Mouse (Mus musculus) liver, adult 2 months (tissue): ENCODE results near the gene Neil3. TPM values are rescaled to one million over a fixed set of nuclear protein-coding genes. Genes with fewer than 3 reads are reported as not detected.

Experiments used
- DNase-seq: peaks from one replicate; pipeline ENCODE4 v3.0.0-alpha.2; 2011; ENCODE audit warnings: low read depth, low spot score; ENCODE audit errors: extremely low read depth
- H3K27ac ChIP-seq: fragments of 200-500 bp; replicated peaks from 2 replicates; pipeline ENCODE4 v1.5.1; 2012; ENCODE audit warnings: low read depth, mild to moderate bottlenecking, control low read depth, inconsistent platforms, low read length; ENCODE audit not compliant: insufficient read depth
- H3K27me3 ChIP-seq: fragments of 200-500 bp; 2 replicates; pipeline ENCODE4 v1.6.1; 2012; ENCODE audit warnings: mild to moderate bottlenecking, moderate library complexity, low read length, inconsistent platforms; ENCODE audit not compliant: control insufficient read depth, insufficient read depth
- H3K36me3 ChIP-seq: fragments of 200-500 bp; 2 replicates; pipeline ENCODE4 v1.6.1; 2012; ENCODE audit warnings: low read length, inconsistent platforms; ENCODE audit not compliant: control insufficient read depth, insufficient read depth
- H3K4me1 ChIP-seq: fragments of 200-500 bp; 2 replicates; pipeline ENCODE4 v1.6.1; 2011; ENCODE audit warnings: low read length; ENCODE audit not compliant: control insufficient read depth, insufficient read depth
- H3K4me3 ChIP-seq: fragments of 200-500 bp; 2 replicates; pipeline ENCODE4 v1.5.1; 2011; ENCODE audit warnings: low read depth, mild to moderate bottlenecking, control low read depth, low read length, moderate library complexity; ENCODE audit not compliant: insufficient read depth
- H3K79me2 ChIP-seq: fragments of 200-500 bp; 2 replicates; pipeline ENCODE4 v1.6.1; 2012; ENCODE audit warnings: inconsistent platforms, mild to moderate bottlenecking, low read length, moderate library complexity; ENCODE audit not compliant: control insufficient read depth, insufficient read depth
- H3K9ac ChIP-seq: fragments of 200-500 bp; 2 replicates; pipeline ENCODE4 v1.6.1; 2012; ENCODE audit warnings: low read depth, mild to moderate bottlenecking, control low read depth, inconsistent platforms, low read length
- CTCF ChIP-seq: fragments of 200-500 bp; IDR thresholded peaks from 2 replicates; pipeline ENCODE4 v1.5.1; 2011; ENCODE audit warnings: low read depth, low read length, control low read depth
- POLR2A ChIP-seq: fragments of 200-500 bp; IDR thresholded peaks from 2 replicates; pipeline ENCODE4 v1.6.1; 2011; ENCODE audit warnings: low read length, control low read depth; ENCODE audit not compliant: insufficient read depth; ENCODE audit errors: extremely low read depth
- WGBS: fragments of 180-500 bp; shearing (Covaris S2); methylation state at CpG from one replicate; pipeline ENCODE4 v1.1.7; 2018; 5-methylcytosine and 5-hydroxymethylcytosine counted together
- polyA plus RNA-seq: library from polyadenylated mRNA; depleted of rRNA; stranded (reverse); fragments of >200 nt; gene quantifications from 2 replicates; pipeline ENCODE4 v1.2.3, GENCODE M21; 2012; rRNA removed
- total RNA-seq: library from RNA; depleted of rRNA; stranded (reverse); fragments of >200 nt; gene quantifications from 2 replicates; pipeline ENCODE4 v1.2.3, GENCODE M21; 2014; rRNA removed

Neil3 gene
- total RNA-seq (0.18 and 0.40 TPM in 2 replicates), polyA plus RNA-seq (not detected in 2 replicates)

GRCm38 (mm10) chr8:53638495-53639171 lies at the start of gene Neil3:
Neil3 (minus strand) TSS chr8:53639065.
- H3K9ac ChIP-seq = no peak within 1 kb of the TSS
- H3K79me2 ChIP-seq = no peaks in the 10 kb centered on the region
- no peaks in the 10 kb centered on the region for H3K4me1 ChIP-seq
- H3K27me3 ChIP-seq = no peaks in the 10 kb centered on the region
- peak; percentile 65 for DNase-seq
- TF ChIP-seq CTCF (no peak), POLR2A (no peak)
- H3K36me3 ChIP-seq = no peaks in the 10 kb centered on the region
- H3K4me3 ChIP-seq = peak within 1 kb of the TSS; percentile 56
- no peak within 1 kb of the TSS for H3K27ac ChIP-seq
- 2% methylated on average over 26 of the region's 26 CpGs for WGBS

GRCm38 (mm10) chr8:53680846-53681245 lies 42.0 kb upstream of the Neil3 start:
- H3K9ac ChIP-seq = no peak overlapping the region
- H3K4me3 ChIP-seq = no peak overlapping the region
- H3K79me2 ChIP-seq = no peaks in the 10 kb centered on the region
- no peak for TF ChIP-seq POLR2A
- TF ChIP-seq CTCF = peak; percentile 46
- WGBS = 27% methylated on average over 12 of the region's 12 CpGs
- no peak for DNase-seq
- no peaks in the 10 kb centered on the region for H3K36me3 ChIP-seq
- H3K4me1 ChIP-seq = no peaks in the 10 kb centered on the region
- H3K27me3 ChIP-seq = no peaks in the 10 kb centered on the region
- no peak overlapping the region for H3K27ac ChIP-seq

- H3K27me3 ChIP-seq = no peaks in the 10 kb centered on the region
- 19% methylated on average over 4 of the region's 4 CpGs for WGBS
- TF ChIP-seq POLR2A (no peak), CTCF (peak; percentile 62; the same call in 1 of the 2 replicates)
- DNase-seq = peak; percentile 39
- no peaks in the 10 kb centered on the region for H3K4me1 ChIP-seq
- H3K79me2 ChIP-seq = no peaks in the 10 kb centered on the region
- no peaks in the 10 kb centered on the region for H3K36me3 ChIP-seq
- no peak overlapping the region for H3K4me3 ChIP-seq
- H3K9ac ChIP-seq = no peak overlapping the region
- H3K27ac ChIP-seq = no peak overlapping the region
These were observed 25.1 kb upstream of the Neil3 start for GRCm38 (mm10) chr8:53663946-53664345.

GRCm38 (mm10) chr8:53661436-53661835 lies 22.6 kb upstream of the Neil3 start:
- H3K9ac ChIP-seq = no peak overlapping the region
- TF ChIP-seq POLR2A = no peak
- TF ChIP-seq CTCF = no peak
- no peak overlapping the region for H3K4me3 ChIP-seq
- WGBS = 79% methylated on average over 3 of the region's 3 CpGs
- no peak overlapping the region for H3K27ac ChIP-seq
- no peaks in the 10 kb centered on the region for H3K36me3 ChIP-seq
- H3K79me2 ChIP-seq = no peaks in the 10 kb centered on the region
- no peak for DNase-seq
- H3K4me1 ChIP-seq = no peaks in the 10 kb centered on the region
- H3K27me3 ChIP-seq = no peaks in the 10 kb centered on the region

- no peak for TF ChIP-seq CTCF
- no peak for TF ChIP-seq POLR2A
- Histone ChIP-seq H3K4me3 (no peak overlapping the region), H3K36me3 (no peaks in the 10 kb centered on the region), H3K9ac (no peak overlapping the region), H3K79me2 (no peaks in the 10 kb centered on the region), H3K4me1 (no peaks in the 10 kb centered on the region), H3K27ac (no peak overlapping the region), H3K27me3 (no peaks in the 10 kb centered on the region)
- no peak for DNase-seq
- 86% methylated on average over 4 of the region's 4 CpGs for WGBS
These were observed 8.2 kb downstream of the Neil3 start for GRCm38 (mm10) chr8:53630618-53631017.

GRCm38 (mm10) chr8:53628864-53629415 lies 9.9 kb downstream of the Neil3 start:
- Histone ChIP-seq H3K27ac (no peak overlapping the region), H3K36me3 (no peaks in the 10 kb centered on the region), H3K4me3 (no peak overlapping the region), H3K27me3 (no peaks in the 10 kb centered on the region), H3K4me1 (no peaks in the 10 kb centered on the region), H3K9ac (no peak overlapping the region), H3K79me2 (no peaks in the 10 kb centered on the region)
- TF ChIP-seq POLR2A (no peak), CTCF (no peak)
- 94% methylated on average over 4 of the region's 4 CpGs for WGBS
- no peak for DNase-seq
